Mouse (Mus musculus): ENCODE measurements at regions not wholly inside any gene's neighbourhood (a gene's known extent, or its start where the extent isn't known, plus 50 kb on each side); places are given as distances from the start of the nearest gene placed in this dataset.

GRCm38 (mm10) chr10:118633429-118633828 lies 192.6 kb downstream of the Ifng start:
- TF ChIP-seq CTCF (IDR thresholded peaks at IDR 0.05; ENCODE audit: low read depth, low read length) (no peak), POLR2A (IDR thresholded peaks at IDR 0.05; ENCODE audit: extremely low read depth, insufficient read depth, low read length) (no peak)

All from liver, adult 2 months (tissue).